Mouse (Mus musculus) liver, adult 2 months (tissue): Measurements from ENCODE around the gene Focad.

Experiments used
- CTCF ChIP-seq: fragments of 200-500 bp; IDR thresholded peaks from 2 replicates; pipeline ENCODE4 v1.5.1; 2011; ENCODE audit warnings: low read depth, low read length, control low read depth
- POLR2A ChIP-seq: fragments of 200-500 bp; IDR thresholded peaks from 2 replicates; pipeline ENCODE4 v1.6.1; 2011; ENCODE audit warnings: low read length, control low read depth; ENCODE audit not compliant: insufficient read depth; ENCODE audit errors: extremely low read depth

DNA sequence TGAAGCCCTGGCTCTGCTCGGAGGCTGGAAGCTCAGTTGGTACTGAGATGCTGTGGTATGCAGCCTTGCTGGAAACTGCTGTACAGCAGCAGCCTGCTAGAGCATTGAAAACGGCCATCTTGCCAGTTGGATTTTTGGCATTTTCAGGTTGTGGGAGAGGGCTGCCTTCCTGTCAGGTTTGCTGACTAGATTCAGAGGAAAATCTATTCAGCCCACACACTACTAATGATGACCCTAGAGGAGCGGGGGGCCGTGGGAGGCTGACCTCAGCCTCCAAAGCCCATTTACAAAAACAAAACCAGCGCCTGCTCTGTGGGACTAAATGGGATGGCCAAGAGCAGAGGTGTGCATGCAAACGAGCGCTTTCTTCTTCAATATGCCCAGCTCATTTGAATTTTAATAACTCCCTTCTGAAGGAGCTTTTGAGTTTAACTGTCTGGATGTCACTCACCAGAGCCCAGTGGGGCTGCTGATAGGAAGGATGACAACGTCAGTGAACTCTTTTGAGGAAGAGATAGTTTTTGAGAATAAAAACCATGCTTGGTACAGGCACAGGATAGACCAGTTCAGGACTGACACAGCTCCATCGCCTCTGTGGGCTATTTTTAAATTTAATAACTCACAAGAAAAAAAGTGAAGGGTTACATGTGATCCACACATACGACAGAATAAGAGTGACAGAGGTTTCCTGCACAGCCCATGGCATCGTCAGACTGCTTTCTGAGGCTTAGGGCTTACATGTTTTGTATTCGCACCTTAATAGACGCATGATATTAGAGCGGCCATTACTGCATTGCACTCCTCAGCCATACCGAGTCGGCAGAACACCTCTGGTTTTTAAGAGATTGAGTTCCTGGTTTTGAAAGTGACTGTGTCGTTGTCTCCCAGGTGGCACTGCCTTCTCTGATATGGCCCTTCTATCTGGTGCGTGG, 278.1 kb downstream of the Focad start:
- TF ChIP-seq CTCF = no peak
- no peak for TF ChIP-seq POLR2A
